Mouse (Mus musculus) MN1 (cell line): ENCODE results near the gene Slc41a2.
A peak's percentile ranks its signal among the peaks of the same experiment; 100 is the strongest.
"Not testable (repeated sequence)": the region's sequence is repeated elsewhere in the genome, so short reads cannot be mapped to it uniquely, and the experiment has no call there.

ENCODE experiments used
- DNase-seq: peaks from one replicate; pipeline ENCODE4 v3.0.0-alpha.2; 2016; ENCODE audit warnings: low spot score

The Slc41a2 gene

GRCm38 (mm10) chr10:83353680-83354332 is 16.1 kb upstream of the Slc41a2 start:
- no peak for DNase-seq

- not testable (repeated sequence) for DNase-seq
Measured at GRCm38 (mm10) chr10:83351779-83352178, 14.1 kb upstream of the Slc41a2 start.

- no peak for DNase-seq
Measured at GRCm38 (mm10) chr10:83350689-83351088, 13.0 kb upstream of the Slc41a2 start.

GRCm38 (mm10) chr10:83347494-83347893 is 9.8 kb upstream of the Slc41a2 start:
- no peak for DNase-seq

- DNase-seq, result no peak
Measured at GRCm38 (mm10) chr10:83346359-83346736, 8.7 kb upstream of the Slc41a2 start.

GRCm38 (mm10) chr10:83345693-83346358 is 8.1 kb upstream of the Slc41a2 start:
- no peak for DNase-seq

GRCm38 (mm10) chr10:83343828-83344685 is 6.4 kb upstream of the Slc41a2 start:
- peak; percentile 77 for DNase-seq

GRCm38 (mm10) chr10:83343171-83343570 is 5.5 kb upstream of the Slc41a2 start:
- DNase-seq, result peak; percentile 93

- no peak for DNase-seq
Measured at GRCm38 (mm10) chr10:83341226-83341625, 3.5 kb upstream of the Slc41a2 start.

- no peak for DNase-seq
Measured at GRCm38 (mm10) chr10:83337971-83338598, 403 bp upstream of the Slc41a2 start.

GRCm38 (mm10) chr10:83336336-83336735 is 1.3 kb downstream of the Slc41a2 start:
- DNase-seq, result no peak

- DNase-seq, result no peak
Measured at GRCm38 (mm10) chr10:83332581-83332980, 5.1 kb downstream of the Slc41a2 start.

GRCm38 (mm10) chr10:83331811-83332210 is 5.9 kb downstream of the Slc41a2 start:
- no peak for DNase-seq

GRCm38 (mm10) chr10:83330336-83330735 is 7.3 kb downstream of the Slc41a2 start:
- no peak for DNase-seq

- no peak for DNase-seq
Measured at GRCm38 (mm10) chr10:83328791-83329190, 8.9 kb downstream of the Slc41a2 start.

- no peak for DNase-seq
Measured at GRCm38 (mm10) chr10:83326648-83327285, 10.9 kb downstream of the Slc41a2 start.

GRCm38 (mm10) chr10:83325903-83326302 is 11.8 kb downstream of the Slc41a2 start:
- DNase-seq, result no peak

GRCm38 (mm10) chr10:83324871-83325270 is 12.8 kb downstream of the Slc41a2 start:
- no peak for DNase-seq

- no peak for DNase-seq
Measured at GRCm38 (mm10) chr10:83322551-83323100, 15.1 kb downstream of the Slc41a2 start.

- DNase-seq, result peak; percentile 35
Measured at GRCm38 (mm10) chr10:83321528-83321927, 16.2 kb downstream of the Slc41a2 start.

- peak; percentile 78 for DNase-seq
Measured at GRCm38 (mm10) chr10:83320870-83321269, 16.8 kb downstream of the Slc41a2 start.
